Mouse (Mus musculus): Measurements from ENCODE around the gene Fxyd5. TPM values are rescaled to one million over a fixed set of nuclear protein-coding genes. Genes with fewer than 3 reads are reported as not detected.
A peak's percentile ranks its signal among the peaks of the same experiment; 100 is the strongest.

Gene Fxyd5
- total RNA-seq, 2 experiments from 2014 or later: 35.9 to 36.5 TPM

- DNase-seq (ENCODE audit: low spot score in 2 of 2): no peak
These were observed 492 bp downstream of the Fxyd5 start for GRCm38 (mm10) chr7:31041662-31042315.

GRCm38 (mm10) chr7:31041023-31041407, 1.3 kb downstream of the Fxyd5 start:
- DNase-seq (ENCODE audit: low spot score in 2 of 2): no peak

- DNase-seq (ENCODE audit: low spot score in 2 of 2): no peak
These were observed 1.8 kb downstream of the Fxyd5 start for GRCm38 (mm10) chr7:31040281-31041022.

GRCm38 (mm10) chr7:31039011-31039410, 3.3 kb downstream of the Fxyd5 start:
- no peak for DNase-seq (ENCODE audit: low spot score in 2 of 2)

- DNase-seq (ENCODE audit: low spot score in 2 of 2): no peak
These were observed 4.6 kb downstream of the Fxyd5 start for GRCm38 (mm10) chr7:31037675-31038074.

- DNase-seq (ENCODE audit: low spot score in 2 of 2): no peak
These were observed 5.4 kb downstream of the Fxyd5 start for GRCm38 (mm10) chr7:31036917-31037316.

- no peak for DNase-seq (ENCODE audit: low spot score in 2 of 2)
These were observed 7.0 kb downstream of the Fxyd5 start for GRCm38 (mm10) chr7:31035291-31035690.

- no peak for DNase-seq (ENCODE audit: low spot score in 2 of 2)
These were observed 7.5 kb downstream of the Fxyd5 start for GRCm38 (mm10) chr7:31034789-31035188.

GRCm38 (mm10) chr7:31033409-31034165, 8.7 kb downstream of the Fxyd5 start:
- DNase-seq (ENCODE audit: low spot score in 2 of 2): no peak

- DNase-seq (ENCODE audit: low spot score in 2 of 2): no peak
These were observed 10.6 kb downstream of the Fxyd5 start for GRCm38 (mm10) chr7:31031731-31032130.

- DNase-seq (ENCODE audit: low spot score in 2 of 2): no peak
These were observed 11.6 kb downstream of the Fxyd5 start for GRCm38 (mm10) chr7:31030717-31031116.

GRCm38 (mm10) chr7:31028609-31029008, 13.7 kb downstream of the Fxyd5 start:
- no peak for DNase-seq (ENCODE audit: low spot score in 2 of 2)

GRCm38 (mm10) chr7:31017104-31017901, 25.0 kb downstream of the Fxyd5 start:
- no peak for DNase-seq (ENCODE audit: low spot score in 2 of 2)

GRCm38 (mm10) chr7:31012971-31013370, 29.3 kb downstream of the Fxyd5 start:
- no peak for DNase-seq (ENCODE audit: low spot score in 2 of 2)

- DNase-seq (ENCODE audit: low spot score in 2 of 2): no peak
These were observed 33.4 kb downstream of the Fxyd5 start for GRCm38 (mm10) chr7:31008889-31009288.

- DNase-seq (ENCODE audit: low spot score in 2 of 2): no peak
These were observed 34.1 kb downstream of the Fxyd5 start for GRCm38 (mm10) chr7:31008175-31008574.

- DNase-seq (ENCODE audit: low spot score in 2 of 2): no peak
These were observed 34.5 kb downstream of the Fxyd5 start for GRCm38 (mm10) chr7:31007775-31008174.

- no peak for DNase-seq (ENCODE audit: low spot score in 2 of 2)
These were observed 39.6 kb downstream of the Fxyd5 start for GRCm38 (mm10) chr7:31002650-31003049.

- DNase-seq (ENCODE audit: low spot score in 2 of 2): peak; percentile 9 to 22
These were observed 41.7 kb downstream of the Fxyd5 start for GRCm38 (mm10) chr7:31000505-31001020.

- no peak for DNase-seq (ENCODE audit: low spot score in 2 of 2)
These were observed 45.8 kb downstream of the Fxyd5 start for GRCm38 (mm10) chr7:30996491-30996890.

GRCm38 (mm10) chr7:30993986-30994385, 48.3 kb downstream of the Fxyd5 start:
- DNase-seq (ENCODE audit: low spot score in 2 of 2): no peak

All from layer of hippocampus, postnatal 10 days (tissue).